Mouse (Mus musculus) CH12.LX (cell line): Measurements from ENCODE around the gene Tmem239. TPM values are rescaled to one million over a fixed set of nuclear protein-coding genes. Genes with fewer than 3 reads are reported as not detected.

ENCODE experiments used
- polyA plus RNA-seq: library from polyadenylated mRNA; unstranded; fragments of >175 nt; gene quantifications from 2 replicates; pipeline ENCODE4 v1.2.1, GENCODE M21; 2012; ENCODE audit warnings: low read depth; ENCODE audit not compliant: insufficient read length
- total RNA-seq, 2 experiments: library from RNA; depleted of rRNA; stranded (reverse); fragments of 300-350 nt in 1 of 2; fragments of >200 nt in 1 of 2; gene quantifications; 2 replicates each; pipeline ENCODE4 v1.2.3; 2012 to 2014

Gene Tmem239
- total and polyA plus RNA-seq, 3 experiments, result not detected

Other genes starting within 250 kb of the Tmem239 start
- gene Snrpb, start 227.1 kb upstream of the Tmem239 start, total RNA-seq (2012; rRNA removed), result 422 and 534 TPM in 2 replicates
- 515 and 524 TPM in 2 replicates for gene Snrpb, start 227.1 kb upstream of the Tmem239 start, total RNA-seq (2014; rRNA removed)
- 318 and 413 TPM in 2 replicates for gene Snrpb, start 227.1 kb upstream of the Tmem239 start, polyA plus RNA-seq
- gene Tmc2, start 211.3 kb upstream of the Tmem239 start, total RNA-seq (2012; rRNA removed), result not detected in 2 replicates
- not detected in 2 replicates for gene Tmc2, start 211.3 kb upstream of the Tmem239 start, total RNA-seq (2014; rRNA removed)
- gene Tmc2, start 211.3 kb upstream of the Tmem239 start, polyA plus RNA-seq, result not detected in 2 replicates
- 523 and 663 TPM in 2 replicates for gene Nop56, start 132.0 kb upstream of the Tmem239 start, total RNA-seq (2012; rRNA removed)
- 725 and 772 TPM in 2 replicates for gene Nop56, start 132.0 kb upstream of the Tmem239 start, total RNA-seq (2014; rRNA removed)
- gene Nop56, start 132.0 kb upstream of the Tmem239 start, polyA plus RNA-seq, result 1,109 and 1,141 TPM in 2 replicates
- gene Idh3b, start 121.9 kb upstream of the Tmem239 start, total RNA-seq (2012; rRNA removed), result 134 TPM in 2 replicates
- 160 and 179 TPM in 2 replicates for gene Idh3b, start 121.9 kb upstream of the Tmem239 start, total RNA-seq (2014; rRNA removed)
- 220 and 315 TPM in 2 replicates for gene Idh3b, start 121.9 kb upstream of the Tmem239 start, polyA plus RNA-seq
- gene Ebf4, start 111.3 kb upstream of the Tmem239 start, total RNA-seq (2012; rRNA removed), result 0.13 TPM in 1 of 2 replicates, not detected in the other
- not detected in 2 replicates for gene Ebf4, start 111.3 kb upstream of the Tmem239 start, total RNA-seq (2014; rRNA removed)
- 0.10 TPM in 1 of 2 replicates, not detected in the other for gene Ebf4, start 111.3 kb upstream of the Tmem239 start, polyA plus RNA-seq
- 0.08 and 0.13 TPM in 2 replicates for gene Cpxm1, start 8.9 kb upstream of the Tmem239 start, total RNA-seq (2012; rRNA removed)
- gene Cpxm1, start 8.9 kb upstream of the Tmem239 start, total RNA-seq (2014; rRNA removed), result 0.20 and 0.35 TPM in 2 replicates
- gene Cpxm1, start 8.9 kb upstream of the Tmem239 start, polyA plus RNA-seq, result 0.27 and 0.31 TPM in 2 replicates
- gene Gm28372, start 1.2 kb upstream of the Tmem239 start, total RNA-seq (2012; rRNA removed), result not detected in 2 replicates
- gene Gm28372, start 1.2 kb upstream of the Tmem239 start, total RNA-seq (2014; rRNA removed), result not detected in 2 replicates
- 0.23 TPM in 1 of 2 replicates, not detected in the other for gene Gm28372, start 1.2 kb upstream of the Tmem239 start, polyA plus RNA-seq
- not detected in 2 replicates for gene 1700020A23Rik, start 1.2 kb upstream of the Tmem239 start, total RNA-seq (2012; rRNA removed)
- not detected in 2 replicates for gene 1700020A23Rik, start 1.2 kb upstream of the Tmem239 start, total RNA-seq (2014; rRNA removed)
- not detected in 2 replicates for gene 1700020A23Rik, start 1.2 kb upstream of the Tmem239 start, polyA plus RNA-seq
- 105 and 119 TPM in 2 replicates for gene Vps16, start 17.9 kb downstream of the Tmem239 start, total RNA-seq (2012; rRNA removed)
- gene Vps16, start 17.9 kb downstream of the Tmem239 start, total RNA-seq (2014; rRNA removed), result 76.7 and 98.4 TPM in 2 replicates
- gene Vps16, start 17.9 kb downstream of the Tmem239 start, polyA plus RNA-seq, result 113 and 141 TPM in 2 replicates
- 13.3 and 15.3 TPM in 2 replicates for gene Pced1a, start 18.2 kb downstream of the Tmem239 start, total RNA-seq (2012; rRNA removed)
- gene Pced1a, start 18.2 kb downstream of the Tmem239 start, total RNA-seq (2014; rRNA removed), result 9.6 and 11.6 TPM in 2 replicates
- 15.6 and 17.1 TPM in 2 replicates for gene Pced1a, start 18.2 kb downstream of the Tmem239 start, polyA plus RNA-seq
- gene Ptpra, start 43.8 kb downstream of the Tmem239 start, total RNA-seq (2012; rRNA removed), result 36.0 and 38.5 TPM in 2 replicates
- gene Ptpra, start 43.8 kb downstream of the Tmem239 start, total RNA-seq (2014; rRNA removed), result 38.5 and 40.4 TPM in 2 replicates
- gene Ptpra, start 43.8 kb downstream of the Tmem239 start, polyA plus RNA-seq, result 67.5 and 73.3 TPM in 2 replicates
- 68.7 and 83.2 TPM in 2 replicates for gene Mrps26, start 157.3 kb downstream of the Tmem239 start, total RNA-seq (2012; rRNA removed)
- gene Mrps26, start 157.3 kb downstream of the Tmem239 start, total RNA-seq (2014; rRNA removed), result 71.4 and 74.7 TPM in 2 replicates
- gene Mrps26, start 157.3 kb downstream of the Tmem239 start, polyA plus RNA-seq, result 101 and 137 TPM in 2 replicates
- gene Oxt, start 169.7 kb downstream of the Tmem239 start, total RNA-seq (2012; rRNA removed), result not detected in 2 replicates
- gene Oxt, start 169.7 kb downstream of the Tmem239 start, total RNA-seq (2014; rRNA removed), result not detected in 2 replicates
- not detected in 2 replicates for gene Oxt, start 169.7 kb downstream of the Tmem239 start, polyA plus RNA-seq
- not detected in 2 replicates for gene Avp, start 176.1 kb downstream of the Tmem239 start, total RNA-seq (2012; rRNA removed)
- gene Avp, start 176.1 kb downstream of the Tmem239 start, total RNA-seq (2014; rRNA removed), result not detected in 2 replicates
- gene Avp, start 176.1 kb downstream of the Tmem239 start, polyA plus RNA-seq, result not detected in 2 replicates
- gene Fastkd5, start 223.5 kb downstream of the Tmem239 start, total RNA-seq (2012; rRNA removed), result 6.0 and 9.7 TPM in 2 replicates
- 13.4 and 14.8 TPM in 2 replicates for gene Fastkd5, start 223.5 kb downstream of the Tmem239 start, total RNA-seq (2014; rRNA removed)
- gene Fastkd5, start 223.5 kb downstream of the Tmem239 start, polyA plus RNA-seq, result 7.3 and 9.1 TPM in 2 replicates
- gene Ubox5, start 223.6 kb downstream of the Tmem239 start, total RNA-seq (2012; rRNA removed), result 6.0 and 7.0 TPM in 2 replicates
- 4.6 and 5.5 TPM in 2 replicates for gene Ubox5, start 223.6 kb downstream of the Tmem239 start, total RNA-seq (2014; rRNA removed)
- 10.2 and 10.6 TPM in 2 replicates for gene Ubox5, start 223.6 kb downstream of the Tmem239 start, polyA plus RNA-seq
- gene Lzts3, start 236.3 kb downstream of the Tmem239 start, total RNA-seq (2012; rRNA removed), result 3.7 and 3.9 TPM in 2 replicates
- 1.2 and 1.5 TPM in 2 replicates for gene Lzts3, start 236.3 kb downstream of the Tmem239 start, total RNA-seq (2014; rRNA removed)
- 3.6 and 4.2 TPM in 2 replicates for gene Lzts3, start 236.3 kb downstream of the Tmem239 start, polyA plus RNA-seq